Mouse (Mus musculus) regulatory T cell (primary cell): ENCODE measurements around the gene Ccl9.

Experiments used
- in situ Hi-C: fragments of 300-600 bp; cut with MboI, MseI; formaldehyde crosslinking; loops from one replicate; pipeline ENCODE4 v1.15.1; 2025; ENCODE audit warnings: high pct_unique_total_duplicates

Ccl9 gene

GRCm38 (mm10) chr11:83541415-83541814 lies 37.0 kb downstream of the Ccl9 start:
- in situ Hi-C loops = no loop called here

- in situ Hi-C loops = no loop called here
Observed at GRCm38 (mm10) chr11:83540931-83541330, 37.5 kb downstream of the Ccl9 start.

GRCm38 (mm10) chr11:83538705-83539314 lies 39.6 kb downstream of the Ccl9 start:
- in situ Hi-C loops = no loop called here

- in situ Hi-C loops = no loop called here
Observed at GRCm38 (mm10) chr11:83536831-83537230, 41.6 kb downstream of the Ccl9 start.

GRCm38 (mm10) chr11:83534609-83535423 lies 43.6 kb downstream of the Ccl9 start:
- in situ Hi-C loops = no loop called here

GRCm38 (mm10) chr11:83534143-83534542 lies 44.3 kb downstream of the Ccl9 start:
- in situ Hi-C loops = no loop called here

- in situ Hi-C loops = no loop called here
Observed at GRCm38 (mm10) chr11:83533192-83533591, 45.2 kb downstream of the Ccl9 start.

- in situ Hi-C loops = no loop called here
Observed at GRCm38 (mm10) chr11:83530360-83530759, 48.1 kb downstream of the Ccl9 start, which contains the start of gene Ccl5. Gene Ccl5 (minus strand): TSS chr11:83530518.

GRCm38 (mm10) chr11:83529024-83529423 lies 49.4 kb downstream of the Ccl9 start:
- in situ Hi-C loops = no loop called here
